Comparison of ENCODE assay signal across 8 mouse cellular contexts in genomic region chr6:127324984-127325383, GRCm38 (mm10).
DNase-seq lines count a peak whose midpoint lies in the region; ATAC-seq and TF ChIP-seq lines count a peak whose summit lies in the region.

No protein-coding gene starts in this region.

- no peaks in the 10 kb centered on the region for H3K36me3 ChIP-seq in kidney, embryonic 16.5 days (ENCODE audit: insufficient read depth, low read length)
- no peaks in the 10 kb centered on the region for H3K36me3 ChIP-seq in embryonic facial prominence, embryonic 15.5 days
- no peaks in the 10 kb centered on the region for H3K36me3 ChIP-seq in small intestine, adult 2 months (ENCODE audit: control insufficient read depth, insufficient read depth, low read length)

- H3K9ac ChIP-seq in kidney, embryonic 16.5 days (replicated peaks; ENCODE audit: low read length) = no peak overlapping the region
- no peak overlapping the region for H3K9ac ChIP-seq in embryonic facial prominence, embryonic 15.5 days

- peak; percentile 36 for DNase-seq in kidney, adult 18-20 months
- DNase-seq in adrenal gland, postnatal 14 days = peak; percentile 72
- peak; percentile 76 to 78 for DNase-seq in kidney, postnatal 4 days
- peak; percentile 34 to 63 for DNase-seq in lung, adult 18-20 months
- DNase-seq in thymus, postnatal 10 days (ENCODE audit: low spot score in 2 of 2) = no peak

- WGBS in kidney, embryonic 16.5 days = 49% methylated on average over 5 of the region's 5 CpGs
- 30% methylated on average over 5 of the region's 5 CpGs for WGBS in embryonic facial prominence, embryonic 15.5 days
- WGBS in small intestine, adult 2 months = 24% methylated on average over 5 of the region's 5 CpGs

- H3K4me1 ChIP-seq in kidney, embryonic 16.5 days (ENCODE audit: insufficient read depth, low read length) = peaks cover 10% of the 10 kb centered on the region; the same call in 1 of the 2 replicates
- H3K4me1 ChIP-seq in embryonic facial prominence, embryonic 15.5 days = peaks cover 27% of the 10 kb centered on the region
- peaks cover 45% of the 10 kb centered on the region for H3K4me1 ChIP-seq in small intestine, adult 2 months (ENCODE audit: control insufficient read depth, insufficient read depth, insufficient read length, low read length)

- no peak for TF ChIP-seq POLR2A in small intestine, adult 2 months (IDR thresholded peaks at IDR 0.05; ENCODE audit: low read depth, low read length)

- H3K4me2 ChIP-seq in kidney, embryonic 16.5 days (replicated peaks; ENCODE audit: low read depth, low read length) = no peak overlapping the region
- no peak overlapping the region for H3K4me2 ChIP-seq in embryonic facial prominence, embryonic 15.5 days (replicated peaks)

- H3K27ac ChIP-seq in kidney, embryonic 16.5 days (ENCODE audit: low read length) = no peak overlapping the region
- H3K27ac ChIP-seq in embryonic facial prominence, embryonic 15.5 days (replicated peaks) = 0 out of 2 replicates have a peak overlapping the region, but pooled peaks have one; percentile 28
- H3K27ac ChIP-seq in small intestine, adult 2 months (ENCODE audit: insufficient read depth, low read depth, low read length) = no peak overlapping the region

- ATAC-seq in kidney, embryonic 16.5 days (ENCODE audit: low FRiP score, low TSS enrichment) = no peak
- ATAC-seq in embryonic facial prominence, embryonic 15.5 days (ENCODE audit: insufficient number of reproducible peaks, low FRiP score, low TSS enrichment, low read depth) = no peak

- H3K9me3 ChIP-seq in kidney, embryonic 16.5 days (ENCODE audit: low read length) = no peaks in the 10 kb centered on the region
- H3K9me3 ChIP-seq in embryonic facial prominence, embryonic 15.5 days (replicated peaks) = no peaks in the 10 kb centered on the region

- H3K27me3 ChIP-seq in kidney, embryonic 16.5 days (ENCODE audit: insufficient read depth, low read length) = no peaks in the 10 kb centered on the region
- no peaks in the 10 kb centered on the region for H3K27me3 ChIP-seq in embryonic facial prominence, embryonic 15.5 days
- no peaks in the 10 kb centered on the region for H3K27me3 ChIP-seq in small intestine, adult 2 months (ENCODE audit: control insufficient read depth, insufficient read depth, low read length)

- no peak overlapping the region for H3K4me3 ChIP-seq in kidney, embryonic 16.5 days (ENCODE audit: low read length)
- H3K4me3 ChIP-seq in embryonic facial prominence, embryonic 15.5 days (replicated peaks) = no peak overlapping the region
- H3K4me3 ChIP-seq in small intestine, adult 2 months (ENCODE audit: low read depth, low read length) = no peak overlapping the region

- TF ChIP-seq CTCF in small intestine, adult 2 months (IDR thresholded peaks at IDR 0.05; ENCODE audit: extremely low read depth, insufficient read length, insufficient replicate concordance, low read depth, low read length) = peak; percentile 44; the same call in 1 of the 2 replicates

Comparison
In these comparisons a context has a peak if more than half of its experiments do, and no peak if none do; other contexts are left out.
1. DNase-seq: peak in kidney, adult 18-20 months (single experiment), adrenal gland, postnatal 14 days (single experiment), kidney, postnatal 4 days (2 of 2) and lung, adult 18-20 months (2 of 2); none in thymus, postnatal 10 days (0 of 2).